Mouse (Mus musculus): ENCODE data around the gene Cct8.
"Not testable (repeated sequence)": the region's sequence is repeated elsewhere in the genome, so short reads cannot be mapped to it uniquely, and the experiment has no call there.

Cct8 gene

GRCm38 (mm10) chr16:87495716-87496447, at the start of gene Cct8:
Cct8 (minus strand) TSS chr16:87495873.
- DNase-seq (ENCODE audit: low spot score in 2 of 2): peak; percentile 92 to 94

GRCm38 (mm10) chr16:87528755-87529154, 33.1 kb upstream of the Cct8 start:
- no peak for DNase-seq (ENCODE audit: low spot score in 2 of 2)

GRCm38 (mm10) chr16:87527553-87528249, 32.0 kb upstream of the Cct8 start:
- no peak for DNase-seq (ENCODE audit: low spot score in 2 of 2)

- no peak for DNase-seq (ENCODE audit: low spot score in 2 of 2)
Measured at GRCm38 (mm10) chr16:87524228-87524627, 28.6 kb upstream of the Cct8 start.

GRCm38 (mm10) chr16:87512331-87512730, 16.7 kb upstream of the Cct8 start:
- DNase-seq (ENCODE audit: low spot score in 2 of 2): no peak

GRCm38 (mm10) chr16:87511706-87512105, 16.0 kb upstream of the Cct8 start:
- no peak for DNase-seq (ENCODE audit: low spot score in 2 of 2)

GRCm38 (mm10) chr16:87501304-87502078, 5.8 kb upstream of the Cct8 start:
- no peak for DNase-seq (ENCODE audit: low spot score in 2 of 2)

GRCm38 (mm10) chr16:87499556-87499955, 3.9 kb upstream of the Cct8 start:
- no peak for DNase-seq (ENCODE audit: low spot score in 2 of 2)

GRCm38 (mm10) chr16:87497171-87497570, 1.5 kb upstream of the Cct8 start:
- no peak for DNase-seq (ENCODE audit: low spot score in 2 of 2)

- DNase-seq (ENCODE audit: low spot score in 2 of 2): no peak
Measured at GRCm38 (mm10) chr16:87496728-87497127, 1.1 kb upstream of the Cct8 start.

- DNase-seq (ENCODE audit: low spot score in 2 of 2): peak in 1 of 2 experiments; percentile 20
Measured at GRCm38 (mm10) chr16:87494955-87495655, 568 bp downstream of the Cct8 start.

- not testable (repeated sequence) for DNase-seq (ENCODE audit: low spot score in 2 of 2)
Measured at GRCm38 (mm10) chr16:87492191-87492792, 3.4 kb downstream of the Cct8 start.

- DNase-seq (ENCODE audit: low spot score in 2 of 2): no peak
Measured at GRCm38 (mm10) chr16:87488605-87489004, 7.1 kb downstream of the Cct8 start.

- no peak for DNase-seq (ENCODE audit: low spot score in 2 of 2)
Measured at GRCm38 (mm10) chr16:87486739-87487138, 8.9 kb downstream of the Cct8 start.

GRCm38 (mm10) chr16:87484367-87484766, 11.3 kb downstream of the Cct8 start:
- no peak for DNase-seq (ENCODE audit: low spot score in 2 of 2)

- DNase-seq (ENCODE audit: low spot score in 2 of 2): no peak
Measured at GRCm38 (mm10) chr16:87470579-87470978, 25.1 kb downstream of the Cct8 start.

- DNase-seq (ENCODE audit: low spot score in 2 of 2): no peak
Measured at GRCm38 (mm10) chr16:87458752-87459151, 36.9 kb downstream of the Cct8 start.

- DNase-seq (ENCODE audit: low spot score in 2 of 2): no peak
Measured at GRCm38 (mm10) chr16:87455180-87455611, 40.5 kb downstream of the Cct8 start.

GRCm38 (mm10) chr16:87454419-87455179, 41.1 kb downstream of the Cct8 start, which contains the start of gene Usp16:
Usp16 (plus strand) TSS chr16:87454703.
- peak; percentile 85 to 89 for DNase-seq (ENCODE audit: low spot score in 2 of 2)

- no peak for DNase-seq (ENCODE audit: low spot score in 2 of 2)
Measured at GRCm38 (mm10) chr16:87453226-87453625, 42.4 kb downstream of the Cct8 start.

Measured in frontal cortex, postnatal 14 days (tissue).